Mouse (Mus musculus): ENCODE data around the gene Map4k1.

Gene Map4k1

GRCm38 (mm10) chr7:28972542-28972985 lies 9.3 kb upstream of the Map4k1 start:
- no peak for ATAC-seq (ENCODE audit: insufficient number of reproducible peaks, low FRiP score, low TSS enrichment)

GRCm38 (mm10) chr7:28973025-28973424 lies 8.8 kb upstream of the Map4k1 start:
- no peak for ATAC-seq (ENCODE audit: insufficient number of reproducible peaks, low FRiP score, low TSS enrichment)

GRCm38 (mm10) chr7:28977556-28977955 lies 4.3 kb upstream of the Map4k1 start:
- ATAC-seq (ENCODE audit: insufficient number of reproducible peaks, low FRiP score, low TSS enrichment): no peak

GRCm38 (mm10) chr7:28982274-28983013 lies 594 bp downstream of the Map4k1 start:
- no peak for ATAC-seq (ENCODE audit: insufficient number of reproducible peaks, low FRiP score, low TSS enrichment)

GRCm38 (mm10) chr7:28983141-28983564 lies 1.3 kb downstream of the Map4k1 start:
- no peak for ATAC-seq (ENCODE audit: insufficient number of reproducible peaks, low FRiP score, low TSS enrichment)

- ATAC-seq (ENCODE audit: insufficient number of reproducible peaks, low FRiP score, low TSS enrichment): no peak
Observed at GRCm38 (mm10) chr7:28983849-28984248, 2.0 kb downstream of the Map4k1 start.

- ATAC-seq (ENCODE audit: insufficient number of reproducible peaks, low FRiP score, low TSS enrichment): no peak
Observed at GRCm38 (mm10) chr7:28984452-28984851, 2.6 kb downstream of the Map4k1 start.

- no peak for ATAC-seq (ENCODE audit: insufficient number of reproducible peaks, low FRiP score, low TSS enrichment)
Observed at GRCm38 (mm10) chr7:28985207-28985606, 3.4 kb downstream of the Map4k1 start.

GRCm38 (mm10) chr7:28990766-28991273 lies 9.0 kb downstream of the Map4k1 start:
- no peak for ATAC-seq (ENCODE audit: insufficient number of reproducible peaks, low FRiP score, low TSS enrichment)

- ATAC-seq (ENCODE audit: insufficient number of reproducible peaks, low FRiP score, low TSS enrichment): no peak
Observed at GRCm38 (mm10) chr7:28991616-28992015, 9.8 kb downstream of the Map4k1 start.

- ATAC-seq (ENCODE audit: insufficient number of reproducible peaks, low FRiP score, low TSS enrichment): no peak
Observed at GRCm38 (mm10) chr7:28992997-28993396, 11.1 kb downstream of the Map4k1 start.

- no peak for ATAC-seq (ENCODE audit: insufficient number of reproducible peaks, low FRiP score, low TSS enrichment)
Observed at GRCm38 (mm10) chr7:28993402-28993801, 11.6 kb downstream of the Map4k1 start.

- no peak for ATAC-seq (ENCODE audit: insufficient number of reproducible peaks, low FRiP score, low TSS enrichment)
Observed at GRCm38 (mm10) chr7:29000651-29001605, 19.1 kb downstream of the Map4k1 start.

- ATAC-seq (ENCODE audit: insufficient number of reproducible peaks, low FRiP score, low TSS enrichment): no peak
Observed at GRCm38 (mm10) chr7:29007224-29008101, 25.6 kb downstream of the Map4k1 start.

GRCm38 (mm10) chr7:29008171-29008570 lies 26.3 kb downstream of the Map4k1 start:
- no peak for ATAC-seq (ENCODE audit: insufficient number of reproducible peaks, low FRiP score, low TSS enrichment)

- ATAC-seq (ENCODE audit: insufficient number of reproducible peaks, low FRiP score, low TSS enrichment): no peak
Observed at GRCm38 (mm10) chr7:29008714-29009113, 26.9 kb downstream of the Map4k1 start.

- no peak for ATAC-seq (ENCODE audit: insufficient number of reproducible peaks, low FRiP score, low TSS enrichment)
Observed at GRCm38 (mm10) chr7:29014984-29015383, 33.1 kb downstream of the Map4k1 start.

- no peak for ATAC-seq (ENCODE audit: insufficient number of reproducible peaks, low FRiP score, low TSS enrichment)
Observed at GRCm38 (mm10) chr7:29016440-29016839, 34.6 kb downstream of the Map4k1 start.

GRCm38 (mm10) chr7:29017222-29017621 lies 35.4 kb downstream of the Map4k1 start:
- ATAC-seq (ENCODE audit: insufficient number of reproducible peaks, low FRiP score, low TSS enrichment): no peak

Data from cerebellum, adult (tissue).